Mouse (Mus musculus) kidney, postnatal 0 days (tissue): ENCODE data around the gene Hfe2. TPM values are rescaled to one million over a fixed set of nuclear protein-coding genes. Genes with fewer than 3 reads are reported as not detected.
A peak's percentile ranks its signal among the peaks of the same experiment; 100 is the strongest.

ENCODE experiments used
- ATAC-seq: fragments of 200-750 bp; cut with Nextera tagmentation; replicated peaks from 2 replicates; pipeline ENCODE4 v1.8.0; 2017; ENCODE audit warnings: low read depth, moderate number of reproducible peaks, moderate TSS enrichment, moderate library complexity; ENCODE audit not compliant: low FRiP score
- DNase-seq: peaks from one replicate; pipeline ENCODE4 v3.0.0-alpha.2; 2016; ENCODE audit warnings: low spot score
- H3K27ac ChIP-seq: fragments of 300-500 bp; sonication (generic); 2 replicates; pipeline ENCODE4 v1.5.1; 2014; ENCODE audit warnings: mild to moderate bottlenecking
- H3K27me3 ChIP-seq: fragments of 300-500 bp; sonication (generic); 2 replicates; pipeline ENCODE4 v1.6.1; 2014; ENCODE audit warnings: low read length, mixed read lengths; ENCODE audit not compliant: insufficient read depth
- H3K36me3 ChIP-seq: fragments of 300-500 bp; sonication (generic); 2 replicates; pipeline ENCODE4 v1.6.1; 2014; ENCODE audit warnings: low read length, mixed read lengths; ENCODE audit not compliant: insufficient read depth
- H3K4me1 ChIP-seq: fragments of 300-500 bp; sonication (generic); replicated peaks from 2 replicates; pipeline ENCODE4 v1.6.1; 2014; ENCODE audit warnings: antibody characterized with exemption, low read length, mixed read lengths; ENCODE audit not compliant: insufficient read depth
- H3K4me2 ChIP-seq: fragments of 300-500 bp; sonication (generic); 2 replicates; pipeline ENCODE4 v1.6.1; 2014; ENCODE audit warnings: mild to moderate bottlenecking, low read length, moderate library complexity, mixed read lengths
- H3K4me3 ChIP-seq: fragments of 300-500 bp; sonication (generic); replicated peaks from 2 replicates; pipeline ENCODE4 v1.5.1; 2014; ENCODE audit warnings: low read depth, low read length
- H3K9ac ChIP-seq: fragments of 300-500 bp; sonication (generic); 2 replicates; pipeline ENCODE4 v1.6.1; 2014; ENCODE audit warnings: low read depth, low read length
- H3K9me3 ChIP-seq: fragments of 300-500 bp; sonication (generic); replicated peaks from 2 replicates; pipeline ENCODE4 v1.6.1; 2016; ENCODE audit warnings: low read length, inconsistent platforms, mixed read lengths
- CTCF ChIP-seq: IDR thresholded peaks from 2 replicates; pipeline ENCODE4 v1.5.1; 2016; ENCODE audit warnings: antibody characterized with exemption, low read depth, mild to moderate bottlenecking, moderate library complexity
- WGBS: fragments of 180-500 bp; shearing (Covaris S2); extraction: QIAGEN DNeasy Blood & Tissue Kit; methylation state at CpG from one replicate; pipeline ENCODE4 v1.1.7; 2014; 5-methylcytosine and 5-hydroxymethylcytosine counted together
- polyA plus RNA-seq: library from polyadenylated mRNA; unstranded; fragments of >200 nt; fragmentation: Nextera tagmentation; extraction: Ambion mirVana; gene quantifications from 2 replicates; pipeline ENCODE4 v1.2.1, GENCODE M21; 2015

Hfe2 gene
- polyA plus RNA-seq, 1 experiment from 2014 or later = 0.07 TPM

DNA sequence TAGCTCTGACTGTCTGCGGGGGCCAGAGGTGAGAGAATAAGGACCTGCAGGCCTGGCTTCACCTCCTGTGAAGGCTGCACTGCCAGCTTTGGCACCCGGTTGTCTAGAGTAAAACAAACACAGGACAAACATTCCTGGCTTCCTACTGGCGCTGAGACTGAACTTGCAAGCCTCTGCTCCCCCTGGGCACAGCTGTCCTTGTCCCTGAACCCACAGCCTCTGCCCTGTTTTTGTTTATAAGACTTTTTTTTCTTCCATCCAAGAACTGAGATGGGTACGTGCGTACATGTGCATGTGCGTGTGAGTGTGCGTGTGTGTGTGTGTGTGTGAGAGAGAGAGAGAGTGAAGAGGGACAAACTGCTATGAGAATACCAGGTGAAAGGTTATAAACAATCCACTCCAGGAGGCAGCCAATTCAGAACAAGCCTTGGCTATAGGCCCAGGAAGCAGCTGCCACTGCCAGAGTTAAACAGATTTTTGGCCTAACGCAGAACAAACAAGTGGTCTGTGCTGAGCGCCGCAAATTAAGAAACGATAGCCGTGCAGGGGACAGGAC is 30.1 kb downstream of the Hfe2 start:
- 34% methylated on average over 12 of the region's 12 CpGs for WGBS
- peak; percentile 85 for DNase-seq
- no peak for TF ChIP-seq CTCF
- H3K9ac ChIP-seq = no peak overlapping the region
- no peak for ATAC-seq
- H3K4me1 ChIP-seq = peaks cover 12% of the 10 kb centered on the region; the same call in 1 of the 2 replicates
- peaks cover 7% of the 10 kb centered on the region for H3K36me3 ChIP-seq
- 0 out of 2 replicates have a peak overlapping the region, but pooled peaks have one; percentile 12 for H3K4me2 ChIP-seq
- H3K27me3 ChIP-seq = no peaks in the 10 kb centered on the region
- no peaks in the 10 kb centered on the region for H3K9me3 ChIP-seq
- no peak overlapping the region for H3K4me3 ChIP-seq
- peak overlapping the region; percentile 97 for H3K27ac ChIP-seq

DNA sequence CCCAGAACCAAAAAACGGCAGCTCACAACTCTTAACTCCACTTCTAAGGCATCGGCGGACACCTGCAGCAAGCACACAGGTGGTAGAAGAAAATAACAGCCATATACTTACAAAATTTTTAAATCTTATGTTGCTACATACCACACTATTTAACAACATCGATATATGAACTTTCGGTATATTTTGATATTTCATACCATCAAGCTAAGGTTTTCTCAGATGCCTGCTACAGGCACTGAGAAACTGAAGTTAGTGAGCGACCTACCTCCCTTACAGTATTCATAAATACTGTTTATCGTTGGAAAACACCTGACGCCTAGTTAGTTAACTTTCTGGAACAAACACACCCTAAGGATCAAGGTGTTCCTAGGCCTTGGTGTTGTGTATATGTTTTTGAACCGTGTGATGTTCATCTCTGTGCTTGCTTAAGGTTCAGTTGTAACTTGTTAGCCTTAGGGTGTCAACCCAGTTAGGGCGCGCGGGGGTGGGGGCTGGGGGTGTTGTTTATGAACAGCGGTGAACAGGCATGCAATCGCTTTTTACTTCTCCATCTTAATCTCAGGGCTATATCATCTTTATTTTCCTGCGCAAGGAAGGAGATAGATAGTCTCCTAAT is 31.1 kb downstream of the Hfe2 start:
- TF ChIP-seq CTCF = no peak
- Histone ChIP-seq H3K4me3 (peak overlapping the region; percentile 76; the same call in 1 of the 2 replicates), H3K27me3 (no peaks in the 10 kb centered on the region), H3K9ac (peak overlapping the region; percentile 62; the same call in 1 of the 2 replicates), H3K36me3 (peaks cover 17% of the 10 kb centered on the region), H3K27ac (peak overlapping the region; percentile 97), H3K4me1 (peaks cover 12% of the 10 kb centered on the region), H3K9me3 (no peaks in the 10 kb centered on the region), H3K4me2 (peak overlapping the region; percentile 71)
- no peak for DNase-seq
- WGBS = 72% methylated on average over 15 of the region's 15 CpGs
- ATAC-seq = no peak

DNA sequence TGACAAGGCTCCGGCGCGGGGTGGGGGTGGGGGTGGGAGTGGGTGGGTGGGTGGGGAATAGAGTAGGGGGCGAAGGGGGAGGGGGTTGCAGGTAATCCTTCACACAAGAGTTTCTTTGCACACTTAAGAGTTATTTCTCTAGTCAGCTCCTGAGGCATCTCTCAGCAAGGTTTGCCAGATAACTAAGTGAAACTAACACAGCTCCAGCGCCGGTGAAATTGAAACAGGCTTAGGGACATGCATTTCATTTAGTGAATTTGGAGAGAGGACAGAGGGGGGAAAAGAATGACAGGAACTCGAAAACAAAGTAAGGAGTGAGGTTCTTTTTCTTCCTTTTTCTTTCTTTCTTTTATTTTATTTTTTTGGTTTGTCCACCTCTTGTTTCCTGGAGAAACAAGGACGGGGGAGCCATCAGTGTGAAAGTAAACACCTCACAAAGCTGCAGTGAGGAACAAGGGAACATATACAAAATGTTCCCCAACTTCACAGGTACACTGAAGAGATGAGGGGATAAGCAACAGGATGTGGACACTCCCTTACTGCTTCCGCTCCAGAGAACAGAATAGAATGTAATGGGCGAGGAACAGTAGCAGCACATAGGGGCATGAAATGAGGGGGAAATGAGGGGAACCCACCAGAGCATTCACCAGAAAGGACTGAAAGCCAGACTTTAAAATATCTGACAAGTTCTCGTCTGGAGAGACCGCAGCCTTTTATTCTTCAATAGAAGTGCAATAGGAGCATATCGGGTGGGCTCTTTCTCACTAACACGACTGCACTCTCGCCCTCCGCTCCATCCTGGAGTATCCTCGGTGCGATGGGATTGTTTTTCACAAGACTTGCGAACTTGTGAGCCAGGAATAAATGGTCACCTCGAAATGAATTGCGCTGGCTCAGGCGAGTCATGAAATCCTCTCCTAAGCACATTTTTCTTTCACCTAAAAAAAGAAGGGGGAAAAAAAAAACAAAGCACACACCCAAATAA is 32.0 kb downstream of the Hfe2 start:
- peaks cover 11% of the 10 kb centered on the region for H3K4me1 ChIP-seq
- DNase-seq (peak; percentile 74), ATAC-seq (no peak)
- H3K9me3 ChIP-seq = no peaks in the 10 kb centered on the region
- H3K27ac ChIP-seq = peak overlapping the region; percentile 97
- no peak for TF ChIP-seq CTCF
- peak overlapping the region; percentile 71 for H3K4me2 ChIP-seq
- H3K27me3 ChIP-seq = no peaks in the 10 kb centered on the region
- 4% methylated on average over 22 of the region's 22 CpGs for WGBS
- peak overlapping the region; percentile 76 for H3K4me3 ChIP-seq
- H3K9ac ChIP-seq = peak overlapping the region; percentile 62
- H3K36me3 ChIP-seq = peaks cover 21% of the 10 kb centered on the region

DNA sequence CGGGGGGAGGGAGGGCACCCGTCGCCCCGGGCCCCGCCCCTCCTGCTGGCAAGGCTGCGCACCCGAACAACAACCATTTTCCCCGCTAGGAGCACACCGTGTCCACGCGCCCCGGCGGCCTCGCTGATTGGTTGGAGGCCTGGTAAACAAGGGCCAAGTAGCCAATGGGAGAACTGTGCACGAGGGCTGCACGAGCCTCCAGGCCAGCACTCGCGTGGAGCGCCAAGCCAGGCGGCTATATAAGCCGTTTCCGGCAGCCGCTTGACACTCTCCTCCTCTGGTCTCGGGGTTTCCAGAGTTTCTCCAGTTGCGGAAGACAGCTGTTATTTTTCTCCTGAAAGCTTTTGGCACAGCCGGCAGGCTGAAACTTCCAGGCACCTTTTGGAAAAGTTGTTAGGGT is 32.7 kb downstream of the Hfe2 start, which contains the start of gene Txnip:
Gene Txnip, plus strand, starts transcription at position 264 of the 400 bp plus-strand sequence.
- H3K4me1 ChIP-seq = peaks cover 11% of the 10 kb centered on the region
- 0% methylated on average over 26 of the region's 26 CpGs for WGBS
- peak within 1 kb of the TSS; percentile 76 for H3K4me3 ChIP-seq
- H3K27ac ChIP-seq = peak within 1 kb of the TSS; percentile 97
- H3K9ac ChIP-seq = peak within 1 kb of the TSS; percentile 96
- ATAC-seq (peak; percentile 98), DNase-seq (peak; percentile 99)
- H3K9me3 ChIP-seq = no peaks in the 10 kb centered on the region
- no peaks in the 10 kb centered on the region for H3K27me3 ChIP-seq
- H3K36me3 ChIP-seq = peaks cover 21% of the 10 kb centered on the region
- TF ChIP-seq CTCF = peak; percentile 55
- peak within 1 kb of the TSS; percentile 80 for H3K4me2 ChIP-seq

DNA sequence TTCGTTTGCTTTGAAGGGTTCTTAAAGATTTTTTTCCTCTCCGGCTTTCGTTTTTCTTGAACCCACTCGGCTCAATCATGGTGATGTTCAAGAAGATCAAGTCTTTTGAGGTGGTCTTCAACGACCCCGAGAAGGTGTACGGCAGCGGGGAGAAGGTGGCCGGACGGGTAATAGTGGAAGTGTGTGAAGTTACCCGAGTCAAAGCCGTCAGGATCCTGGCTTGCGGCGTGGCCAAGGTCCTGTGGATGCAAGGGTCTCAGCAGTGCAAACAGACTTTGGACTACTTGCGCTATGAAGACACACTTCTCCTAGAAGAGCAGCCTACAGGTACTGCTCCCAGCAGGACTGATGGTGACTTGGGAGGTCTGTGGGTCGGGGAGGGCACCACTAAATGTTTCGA is 33.2 kb downstream of the Hfe2 start:
- Histone ChIP-seq H3K4me2 (peak overlapping the region; percentile 80), H3K27ac (peak overlapping the region; percentile 97), H3K36me3 (peaks cover 21% of the 10 kb centered on the region), H3K9me3 (no peaks in the 10 kb centered on the region), H3K27me3 (no peaks in the 10 kb centered on the region), H3K4me3 (peak overlapping the region; percentile 76), H3K4me1 (peaks cover 11% of the 10 kb centered on the region), H3K9ac (peak overlapping the region; percentile 96)
- ATAC-seq (no peak), DNase-seq (no peak)
- WGBS = under 1% methylated on average over 17 of the region's 17 CpGs
- no peak for TF ChIP-seq CTCF

DNA sequence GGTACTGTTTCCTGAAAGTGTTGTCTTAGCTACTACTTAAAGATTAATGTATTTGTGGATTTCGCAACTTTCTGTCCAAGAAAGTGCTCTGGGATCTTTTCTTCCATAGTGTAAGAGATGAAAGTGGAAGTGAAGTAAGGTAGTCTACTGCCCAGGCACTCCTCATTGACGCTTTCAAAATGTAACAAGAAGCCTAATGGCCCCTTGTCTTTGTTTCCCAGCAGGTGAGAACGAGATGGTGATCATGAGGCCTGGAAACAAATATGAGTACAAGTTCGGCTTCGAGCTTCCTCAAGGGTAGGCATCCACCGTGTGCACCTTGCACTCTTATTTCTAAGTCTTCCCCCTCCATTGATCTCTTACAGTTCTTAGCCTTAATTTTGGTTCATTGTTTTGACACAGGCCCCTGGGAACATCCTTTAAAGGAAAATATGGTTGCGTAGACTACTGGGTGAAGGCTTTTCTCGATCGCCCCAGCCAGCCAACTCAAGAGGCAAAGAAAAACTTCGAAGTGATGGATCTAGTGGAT is 33.8 kb downstream of the Hfe2 start:
- no peak for TF ChIP-seq CTCF
- ATAC-seq = no peak
- H3K27me3 ChIP-seq = no peaks in the 10 kb centered on the region
- peak overlapping the region; percentile 97 for H3K27ac ChIP-seq
- H3K4me3 ChIP-seq = peak overlapping the region; percentile 76
- H3K4me2 ChIP-seq = peak overlapping the region; percentile 80
- WGBS = 8% methylated on average over 10 of the region's 10 CpGs
- H3K9ac ChIP-seq = peak overlapping the region; percentile 96
- peaks cover 21% of the 10 kb centered on the region for H3K36me3 ChIP-seq
- H3K9me3 ChIP-seq = no peaks in the 10 kb centered on the region
- DNase-seq = no peak
- peaks cover 12% of the 10 kb centered on the region for H3K4me1 ChIP-seq
